ENCODE assay signal across 19 mouse cellular contexts in the genomic region with DNA sequence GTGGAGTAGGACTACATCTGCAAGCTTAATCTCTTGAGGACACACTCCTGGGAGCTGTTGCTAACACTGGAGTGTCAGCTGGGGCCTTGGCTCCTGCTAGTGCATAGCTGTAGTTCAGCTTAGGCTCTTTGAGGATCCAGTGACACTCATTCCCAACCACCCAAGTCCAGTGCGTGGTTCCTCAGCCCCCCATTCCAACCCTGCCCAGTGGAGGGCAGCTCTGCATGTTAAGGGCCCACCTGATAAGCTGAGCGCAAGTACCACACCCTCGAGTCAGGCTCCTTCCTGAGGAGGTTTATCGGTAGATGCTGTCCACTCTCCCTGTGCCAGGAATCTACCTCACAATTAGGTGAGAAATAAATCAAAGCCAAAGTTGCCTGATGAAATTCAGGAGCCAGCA. TPM values are rescaled to one million over a fixed set of nuclear protein-coding genes. Genes with fewer than 3 reads are reported as not detected.
A peak's percentile ranks its signal among the peaks of the same experiment; 100 is the strongest.
DNase-seq lines count a peak whose midpoint lies in the region; ATAC-seq and TF ChIP-seq lines count a peak whose summit lies in the region.
"Had no signal": no experiment of that assay in that cellular context is flagged by ENCODE, and none has a peak within 500 bp of the region (broad histone marks: within the 10 kb centered on the region; RNA-seq: fewer than 3 reads in every experiment).

No protein-coding gene starts in this region.

- WGBS in heart, embryonic 11.5 days (ENCODE audit: insufficient replicate concordance), result 10% methylated on average over 4 of the region's 4 CpGs
- 23% methylated on average over 4 of the region's 4 CpGs for WGBS in limb, embryonic 11.5 days
- WGBS in limb, embryonic 10.5 days, result 15% methylated on average over 4 of the region's 4 CpGs
- 39% methylated on average over 4 of the region's 4 CpGs for WGBS in intestine, embryonic 15.5 days
- 35% methylated on average over 4 of the region's 4 CpGs for WGBS in liver, postnatal 0 days (ENCODE audit: insufficient replicate concordance)
- 90% methylated on average over 4 of the region's 4 CpGs for WGBS in hindbrain, embryonic 13.5 days

- peak overlapping the region; percentile 39 for H3K4me2 ChIP-seq in heart, embryonic 11.5 days
- H3K4me2 ChIP-seq in limb, embryonic 11.5 days (ENCODE audit: low read depth, severe bottlenecking), result 0 out of 2 replicates have a peak overlapping the region, but pooled peaks have one; percentile 3
- no peak overlapping the region for H3K4me2 ChIP-seq in intestine, embryonic 15.5 days (replicated peaks)
- peak overlapping the region; percentile 52 for H3K4me2 ChIP-seq in liver, postnatal 0 days (ENCODE audit: low read depth, low read length)
- no peak overlapping the region for H3K4me2 ChIP-seq in hindbrain, embryonic 13.5 days
- H3K4me2 ChIP-seq: midbrain, embryonic 15.5 days; neural tube, embryonic 12.5 days had no signal

- TF ChIP-seq CTCF in liver, postnatal 0 days (IDR thresholded peaks at IDR 0.05; ENCODE audit: low read depth), result peak; percentile 47

- no peaks in the 10 kb centered on the region for H3K9me3 ChIP-seq in heart, embryonic 11.5 days (replicated peaks; ENCODE audit: control insufficient read depth, low read length)
- no peaks in the 10 kb centered on the region for H3K9me3 ChIP-seq in limb, embryonic 11.5 days (ENCODE audit: control insufficient read depth, low read length)
- H3K9me3 ChIP-seq in limb, embryonic 10.5 days (replicated peaks), result no peaks in the 10 kb centered on the region
- no peaks in the 10 kb centered on the region for H3K9me3 ChIP-seq in intestine, embryonic 15.5 days
- no peaks in the 10 kb centered on the region for H3K9me3 ChIP-seq in liver, postnatal 0 days (ENCODE audit: low read length)
- H3K9me3 ChIP-seq in hindbrain, embryonic 13.5 days, result no peaks in the 10 kb centered on the region
- H3K9me3 ChIP-seq: forebrain, embryonic 10.5 days; midbrain, embryonic 15.5 days; neural tube, embryonic 12.5 days had no signal

- H3K27me3 ChIP-seq in heart, embryonic 11.5 days (ENCODE audit: control insufficient read depth, insufficient read depth, low read length), result peaks cover 56% of the 10 kb centered on the region
- H3K27me3 ChIP-seq in limb, embryonic 11.5 days (ENCODE audit: control insufficient read depth, insufficient read depth, low read length), result peaks cover 7% of the 10 kb centered on the region; the same call in 1 of the 2 replicates
- H3K27me3 ChIP-seq in limb, embryonic 10.5 days (ENCODE audit: low read depth, poor library complexity, severe bottlenecking), result peaks cover 91% of the 10 kb centered on the region
- peaks cover 4% of the 10 kb centered on the region; the same call in 1 of the 2 replicates for H3K27me3 ChIP-seq in intestine, embryonic 15.5 days (replicated peaks)
- peaks cover 22% of the 10 kb centered on the region for H3K27me3 ChIP-seq in liver, postnatal 0 days (ENCODE audit: insufficient read depth, low read length)
- 0 out of 2 replicates have a peak, but pooled peaks cover 2% of the 10 kb centered on the region for H3K27me3 ChIP-seq in hindbrain, embryonic 13.5 days
- H3K27me3 ChIP-seq: midbrain, embryonic 15.5 days; neural tube, embryonic 12.5 days; Patski had no signal

- DNase-seq in heart, postnatal 36 days, result no peak
- no peak for DNase-seq in limb, embryonic 11.5 days (ENCODE audit: low spot score)
- no peak for DNase-seq in limb, embryonic 10.5 days (ENCODE audit: low spot score)
- DNase-seq in liver, postnatal 0 days, result no peak
- no peak for DNase-seq in urinary bladder, adult 2 months (ENCODE audit: low spot score)
- DNase-seq: cerebellum, adult 9-10 months; kidney, postnatal 14 days; left cerebral cortex, postnatal 4 days; right cerebral cortex, postnatal 4 days had no signal

- no peaks in the 10 kb centered on the region for H3K36me3 ChIP-seq in heart, embryonic 11.5 days (ENCODE audit: control insufficient read depth, insufficient read depth, low read length)
- no peaks in the 10 kb centered on the region for H3K36me3 ChIP-seq in limb, embryonic 11.5 days (ENCODE audit: control insufficient read depth, insufficient read depth, low read length)
- H3K36me3 ChIP-seq in limb, embryonic 10.5 days, result no peaks in the 10 kb centered on the region
- H3K36me3 ChIP-seq in intestine, embryonic 15.5 days, result no peaks in the 10 kb centered on the region
- no peaks in the 10 kb centered on the region for H3K36me3 ChIP-seq in liver, postnatal 0 days (replicated peaks; ENCODE audit: insufficient read depth, low read length)
- no peaks in the 10 kb centered on the region for H3K36me3 ChIP-seq in hindbrain, embryonic 13.5 days
- H3K36me3 ChIP-seq: forebrain, embryonic 10.5 days; midbrain, embryonic 15.5 days; neural tube, embryonic 12.5 days had no signal

- H3K9ac ChIP-seq in heart, embryonic 11.5 days (ENCODE audit: low read depth, low read length), result no peak overlapping the region
- H3K9ac ChIP-seq in limb, embryonic 11.5 days (ENCODE audit: low read length), result no peak overlapping the region
- no peak overlapping the region for H3K9ac ChIP-seq in intestine, embryonic 15.5 days
- no peak overlapping the region for H3K9ac ChIP-seq in liver, postnatal 0 days (replicated peaks)
- H3K9ac ChIP-seq in hindbrain, embryonic 13.5 days, result no peak overlapping the region
- H3K9ac ChIP-seq: midbrain, embryonic 15.5 days; neural tube, embryonic 12.5 days had no signal

- peak overlapping the region; percentile 43 for H3K27ac ChIP-seq in heart, embryonic 11.5 days (ENCODE audit: low read depth, low read length)
- no peak overlapping the region for H3K27ac ChIP-seq in limb, embryonic 11.5 days (replicated peaks; ENCODE audit: low read depth, low read length)
- H3K27ac ChIP-seq in limb, embryonic 10.5 days, result no peak overlapping the region
- H3K27ac ChIP-seq in intestine, embryonic 15.5 days, result no peak overlapping the region
- no peak overlapping the region for H3K27ac ChIP-seq in liver, postnatal 0 days (ENCODE audit: low read depth)
- no peak overlapping the region for H3K27ac ChIP-seq in hindbrain, embryonic 13.5 days
- H3K27ac ChIP-seq: forebrain, embryonic 10.5 days; midbrain, embryonic 15.5 days; neural tube, embryonic 12.5 days had no signal

- intact Hi-C loops in heart, postnatal 36 days (cut with DNase I), result no loop called here

- peaks cover 48% of the 10 kb centered on the region for H3K4me1 ChIP-seq in heart, embryonic 11.5 days (ENCODE audit: control insufficient read depth, insufficient read depth, low read length)
- peaks cover 6% of the 10 kb centered on the region; the same call in 1 of the 2 replicates for H3K4me1 ChIP-seq in limb, embryonic 11.5 days (ENCODE audit: control insufficient read depth, insufficient read depth, low read length)
- H3K4me1 ChIP-seq in limb, embryonic 10.5 days, result peaks cover 24% of the 10 kb centered on the region
- H3K4me1 ChIP-seq in intestine, embryonic 15.5 days (replicated peaks), result 0 out of 2 replicates have a peak, but pooled peaks cover 3% of the 10 kb centered on the region
- H3K4me1 ChIP-seq in liver, postnatal 0 days (ENCODE audit: insufficient read depth), result peaks cover 11% of the 10 kb centered on the region
- H3K4me1 ChIP-seq in hindbrain, embryonic 13.5 days (replicated peaks), result no peaks in the 10 kb centered on the region
- H3K4me1 ChIP-seq: forebrain, embryonic 10.5 days; midbrain, embryonic 15.5 days; neural tube, embryonic 12.5 days had no signal

- no peak; the same call in 1 of the 2 replicates for TF ChIP-seq EP300 in liver, postnatal 0 days (IDR thresholded peaks at IDR 0.05; ENCODE audit: low read depth)

- H3K4me3 ChIP-seq in heart, embryonic 11.5 days (ENCODE audit: low read depth, low read length), result no peak overlapping the region
- no peak overlapping the region for H3K4me3 ChIP-seq in limb, embryonic 11.5 days (ENCODE audit: low read depth, low read length)
- H3K4me3 ChIP-seq in limb, embryonic 10.5 days, result no peak overlapping the region
- H3K4me3 ChIP-seq in intestine, embryonic 15.5 days (replicated peaks), result no peak overlapping the region
- H3K4me3 ChIP-seq in liver, postnatal 0 days (ENCODE audit: low read depth, low read length), result no peak overlapping the region; the same call in 1 of the 2 replicates
- no peak overlapping the region for H3K4me3 ChIP-seq in hindbrain, embryonic 13.5 days
- H3K4me3 ChIP-seq: forebrain, embryonic 10.5 days; midbrain, embryonic 15.5 days; neural tube, embryonic 12.5 days had no signal

- peak; percentile 45 for ATAC-seq in heart, embryonic 11.5 days (replicated peaks; ENCODE audit: insufficient number of reproducible peaks, low FRiP score, low TSS enrichment)
- ATAC-seq in limb, embryonic 11.5 days (ENCODE audit: insufficient number of reproducible peaks, low FRiP score, low TSS enrichment, low read depth), result no peak
- peak; percentile 34; the same call in 1 of the 2 replicates for ATAC-seq in intestine, embryonic 15.5 days
- peak; percentile 47; the same call in 1 of the 2 replicates for ATAC-seq in liver, postnatal 0 days
- no peak for ATAC-seq in hindbrain, embryonic 13.5 days (ENCODE audit: low FRiP score)
- ATAC-seq: midbrain, embryonic 15.5 days; Patski had no signal

RNA-seq across cellular contexts. Expression of a gene that starts 32.9 kb away (rescaled TPM):
- 3.6 and 4.4 TPM in 2 replicates for polyA plus RNA-seq in heart, embryonic 11.5 days (2014; fragmentation: Nextera tagmentation; extraction: Ambion mirVana)
- 1 to 10 TPM; 6.2 to 6.9 TPM for total RNA-seq in heart, postnatal 36 days (2021)
- polyA plus RNA-seq in limb, embryonic 11.5 days (2014; fragmentation: Nextera tagmentation; extraction: Ambion mirVana), result 11.3 and 14.9 TPM in 2 replicates
- polyA plus RNA-seq in limb, embryonic 10.5 days (2016; fragmentation: Nextera tagmentation; extraction: Ambion mirVana), result 4.0 and 5.3 TPM in 2 replicates
- 4.9 and 5.6 TPM in 2 replicates for polyA plus RNA-seq in intestine, embryonic 15.5 days (2015; fragmentation: Nextera tagmentation; extraction: Ambion mirVana)
- polyA plus RNA-seq in liver, postnatal 0 days (2015; fragmentation: Nextera tagmentation; extraction: Ambion mirVana), result 0.66 and 0.75 TPM in 2 replicates
- 130 and 133 TPM in 2 replicates for polyA plus RNA-seq in urinary bladder, adult 2 months (2012; rRNA removed)
- polyA plus RNA-seq in hindbrain, embryonic 13.5 days (2015; fragmentation: Nextera tagmentation; extraction: Ambion mirVana), result 1.6 and 1.7 TPM in 2 replicates

RNA-seq across cellular contexts. Expression of a gene that starts 50.7 kb away (rescaled TPM):
- not detected in 2 replicates for polyA plus RNA-seq in heart, embryonic 11.5 days (2014; fragmentation: Nextera tagmentation; extraction: Ambion mirVana)
- total RNA-seq in heart, postnatal 36 days (2021), result not detected
- polyA plus RNA-seq in limb, embryonic 11.5 days (2014; fragmentation: Nextera tagmentation; extraction: Ambion mirVana), result not detected in 2 replicates
- polyA plus RNA-seq in limb, embryonic 10.5 days (2016; fragmentation: Nextera tagmentation; extraction: Ambion mirVana), result not detected in 2 replicates
- polyA plus RNA-seq in intestine, embryonic 15.5 days (2015; fragmentation: Nextera tagmentation; extraction: Ambion mirVana), result not detected in 2 replicates
- not detected in 2 replicates for polyA plus RNA-seq in liver, postnatal 0 days (2015; fragmentation: Nextera tagmentation; extraction: Ambion mirVana)
- not detected in 2 replicates for polyA plus RNA-seq in urinary bladder, adult 2 months (2012; rRNA removed)
- polyA plus RNA-seq in hindbrain, embryonic 13.5 days (2015; fragmentation: Nextera tagmentation; extraction: Ambion mirVana), result not detected in 2 replicates
- total RNA-seq: granulocyte monocyte progenitor cell, adult 5-6 weeks; layer of hippocampus, postnatal 10 days; left cerebral cortex, postnatal 4 days had no signal
- polyA plus RNA-seq: brain, embryonic 14.5 days; forebrain, embryonic 10.5 days; midbrain, embryonic 15.5 days; neural tube, embryonic 12.5 days; Patski had no signal

Comparison
In these comparisons a context has a peak if more than half of its experiments do, and no peak if none do; other contexts are left out.
1. ATAC-seq: peak in heart, embryonic 11.5 days (single experiment), intestine, embryonic 15.5 days (single experiment) and liver, postnatal 0 days (single experiment); none in limb, embryonic 11.5 days (single experiment) and hindbrain, embryonic 13.5 days (single experiment).
2. H3K4me2 ChIP-seq: peak in heart, embryonic 11.5 days (single experiment), limb, embryonic 11.5 days (single experiment) and liver, postnatal 0 days (single experiment); none in intestine, embryonic 15.5 days (single experiment) and hindbrain, embryonic 13.5 days (single experiment).